ENCODE assay signal across 9 mouse cellular contexts in genomic region chr15:12322676-12323402, GRCm38 (mm10). TPM values are rescaled to one million over a fixed set of nuclear protein-coding genes. Genes with fewer than 3 reads are reported as not detected.
DNase-seq lines count a peak whose midpoint lies in the region; ATAC-seq and TF ChIP-seq lines count a peak whose summit lies in the region.
"Had no signal": no experiment of that assay in that cellular context is flagged by ENCODE, and none has a peak within 500 bp of the region (broad histone marks: within the 10 kb centered on the region; RNA-seq: fewer than 3 reads in every experiment).

No protein-coding gene starts in this region.

- peak; percentile 26 for DNase-seq in splenic B cell, adult 2 months (ENCODE audit: low read depth, low spot score)
- no peak for DNase-seq in left cerebral cortex, adult 8-10 months (ENCODE audit: low spot score in 2 of 2)
- no peak for DNase-seq in urinary bladder, postnatal 14 days (ENCODE audit: low spot score)

- peak overlapping the region; percentile 98 for H3K4me3 ChIP-seq in megakaryocyte, embryonic 14.5 days (replicated peaks)
- peak overlapping the region; percentile 99 for H3K4me3 ChIP-seq in embryonic facial prominence, embryonic 13.5 days
- peak overlapping the region; percentile 100 for H3K4me3 ChIP-seq in intestine, postnatal 0 days (ENCODE audit: low read depth, low read length)

- WGBS in embryonic facial prominence, embryonic 13.5 days: 3% methylated on average over 9 of the region's 9 CpGs
- WGBS in intestine, postnatal 0 days: 5% methylated on average over 9 of the region's 9 CpGs

- H3K4me2 ChIP-seq in embryonic facial prominence, embryonic 13.5 days: peak overlapping the region; percentile 81
- H3K4me2 ChIP-seq in intestine, postnatal 0 days (replicated peaks; ENCODE audit: low read depth): peak overlapping the region; percentile 85

- H3K27ac ChIP-seq in embryonic facial prominence, embryonic 13.5 days: no peak overlapping the region
- H3K27ac ChIP-seq in intestine, postnatal 0 days (ENCODE audit: low read depth, low read length): no peak overlapping the region

- peaks cover 62% of the 10 kb centered on the region for H3K4me1 ChIP-seq in megakaryocyte, embryonic 14.5 days
- H3K4me1 ChIP-seq in embryonic facial prominence, embryonic 13.5 days: peaks cover 15% of the 10 kb centered on the region
- peaks cover 3% of the 10 kb centered on the region; the same call in 1 of the 2 replicates for H3K4me1 ChIP-seq in intestine, postnatal 0 days (replicated peaks; ENCODE audit: control insufficient read depth, insufficient read depth, low read length)

- no peak for TF ChIP-seq CTCF in intestine, postnatal 0 days (IDR thresholded peaks at IDR 0.05; ENCODE audit: low read depth)

- peak overlapping the region; percentile 99 for H3K9ac ChIP-seq in embryonic facial prominence, embryonic 13.5 days
- peak overlapping the region; percentile 99 for H3K9ac ChIP-seq in intestine, postnatal 0 days (ENCODE audit: low read depth, low read length)

- H3K27me3 ChIP-seq in megakaryocyte, embryonic 14.5 days (replicated peaks): peaks cover 5% of the 10 kb centered on the region
- H3K27me3 ChIP-seq in embryonic facial prominence, embryonic 13.5 days: peaks cover 12% of the 10 kb centered on the region
- H3K27me3 ChIP-seq in intestine, postnatal 0 days (replicated peaks; ENCODE audit: control insufficient read depth, insufficient read depth, low read length): no peaks in the 10 kb centered on the region
- H3K27me3 ChIP-seq in splenic B cell, adult 2 months (ENCODE audit: control insufficient read depth, insufficient read depth, low read length, poor library complexity, severe bottlenecking): no peaks in the 10 kb centered on the region

- H3K9me3 ChIP-seq in megakaryocyte, embryonic 14.5 days: no peaks in the 10 kb centered on the region
- H3K9me3 ChIP-seq in embryonic facial prominence, embryonic 13.5 days: no peaks in the 10 kb centered on the region
- H3K9me3 ChIP-seq in intestine, postnatal 0 days (ENCODE audit: control insufficient read depth): no peaks in the 10 kb centered on the region

- peaks cover 26% of the 10 kb centered on the region for H3K36me3 ChIP-seq in megakaryocyte, embryonic 14.5 days (replicated peaks; ENCODE audit: low read length)
- H3K36me3 ChIP-seq in embryonic facial prominence, embryonic 13.5 days: peaks cover 5% of the 10 kb centered on the region
- H3K36me3 ChIP-seq in intestine, postnatal 0 days (ENCODE audit: control insufficient read depth, insufficient read depth): peaks cover 7% of the 10 kb centered on the region; the same call in 1 of the 2 replicates
- H3K36me3 ChIP-seq in splenic B cell, adult 2 months (ENCODE audit: control insufficient read depth, insufficient read depth, low read length, poor library complexity, severe bottlenecking): no peaks in the 10 kb centered on the region; the same call in 1 of the 2 replicates

- no peak for ATAC-seq in megakaryocyte, adult 5-6 weeks (ENCODE audit: poor library complexity, severe bottlenecking)
- ATAC-seq in embryonic facial prominence, embryonic 13.5 days (ENCODE audit: insufficient number of reproducible peaks, insufficient read depth, low FRiP score, low TSS enrichment, low read depth): no peak
- no peak for ATAC-seq in intestine, postnatal 0 days
- no peak for ATAC-seq in frontal cortex, adult (ENCODE audit: low TSS enrichment)

RNA-seq across cellular contexts. Expression of gene 1810049J17Rik, which starts 1.1 kb away (rescaled TPM):
- polyA plus RNA-seq in megakaryocyte, embryonic 14.5 days (2012; ENCODE audit: insufficient read depth, low replicate concordance): not detected in 2 replicates
- total RNA-seq in megakaryocyte, adult 5-6 weeks (2015): not detected in 2 replicates
- not detected in 2 replicates for total RNA-seq in megakaryocyte, adult 5-6 weeks (2017)
- polyA plus RNA-seq in embryonic facial prominence, embryonic 13.5 days (2015; fragmentation: Nextera tagmentation; extraction: Ambion mirVana): not detected in 2 replicates
- polyA plus RNA-seq in intestine, postnatal 0 days (2015; fragmentation: Nextera tagmentation; extraction: Ambion mirVana): 6.5 and 6.9 TPM in 2 replicates
- total RNA-seq in left cerebral cortex, adult 8-10 months (2022): 1 to 10 TPM in 3 of 4 experiments, not detected in 1; 1.2 to 1.7 (median 1.6) TPM
- polyA plus RNA-seq: large intestine, adult 2 months had no signal

RNA-seq across cellular contexts. Expression of gene Golph3, which starts 1.6 kb away (rescaled TPM):
- 175 and 429 TPM in 2 replicates for polyA plus RNA-seq in megakaryocyte, embryonic 14.5 days (2012; ENCODE audit: insufficient read depth, low replicate concordance)
- total RNA-seq in megakaryocyte, adult 5-6 weeks (2015): 114 and 122 TPM in 2 replicates
- total RNA-seq in megakaryocyte, adult 5-6 weeks (2017): 91.6 and 103 TPM in 2 replicates
- 89.9 and 98.2 TPM in 2 replicates for polyA plus RNA-seq in embryonic facial prominence, embryonic 13.5 days (2015; fragmentation: Nextera tagmentation; extraction: Ambion mirVana)
- polyA plus RNA-seq in intestine, postnatal 0 days (2015; fragmentation: Nextera tagmentation; extraction: Ambion mirVana): 67.9 and 70.0 TPM in 2 replicates
- total RNA-seq in left cerebral cortex, adult 8-10 months (2022): 10 to 100 TPM; 79.2 to 88.1 (median 83.0) TPM
